ENCODE assay signal across 8 mouse cellular contexts in genomic region chr6:125090341-125091085, GRCm38 (mm10). TPM values are rescaled to one million over a fixed set of nuclear protein-coding genes. Genes with fewer than 3 reads are reported as not detected.
A peak's percentile ranks its signal among the peaks of the same experiment; 100 is the strongest.
DNase-seq lines count a peak whose midpoint lies in the region; ATAC-seq and TF ChIP-seq lines count a peak whose summit lies in the region.

No protein-coding gene starts in this region.

- H3K36me3 ChIP-seq in heart, postnatal 0 days (replicated peaks; ENCODE audit: control insufficient read depth, insufficient read depth, low read length) = no peaks in the 10 kb centered on the region
- H3K36me3 ChIP-seq in hindbrain, embryonic 12.5 days = no peaks in the 10 kb centered on the region
- H3K36me3 ChIP-seq in midbrain, embryonic 13.5 days = no peaks in the 10 kb centered on the region

- H3K4me3 ChIP-seq in heart, postnatal 0 days (ENCODE audit: low read depth, low read length) = 0 out of 2 replicates have a peak overlapping the region, but pooled peaks have one; percentile 4
- no peak overlapping the region for H3K4me3 ChIP-seq in hindbrain, embryonic 12.5 days
- H3K4me3 ChIP-seq in midbrain, embryonic 13.5 days (replicated peaks) = no peak overlapping the region

- H3K27me3 ChIP-seq in heart, postnatal 0 days (ENCODE audit: control insufficient read depth, insufficient read depth, low read length) = no peaks in the 10 kb centered on the region
- H3K27me3 ChIP-seq in hindbrain, embryonic 12.5 days = no peaks in the 10 kb centered on the region
- no peaks in the 10 kb centered on the region for H3K27me3 ChIP-seq in midbrain, embryonic 13.5 days

- TF ChIP-seq CTCF in heart, postnatal 0 days (IDR thresholded peaks at IDR 0.05; ENCODE audit: low read depth) = no peak

- 54% methylated on average over 10 of the region's 10 CpGs for WGBS in heart, postnatal 0 days
- 51% methylated on average over 10 of the region's 10 CpGs for WGBS in hindbrain, embryonic 12.5 days
- 53% methylated on average over 10 of the region's 10 CpGs for WGBS in midbrain, embryonic 13.5 days

- peaks cover 26% of the 10 kb centered on the region for H3K4me1 ChIP-seq in heart, postnatal 0 days (ENCODE audit: control insufficient read depth, insufficient read depth)
- H3K4me1 ChIP-seq in hindbrain, embryonic 12.5 days = peaks cover 27% of the 10 kb centered on the region
- H3K4me1 ChIP-seq in midbrain, embryonic 13.5 days (replicated peaks) = peaks cover 36% of the 10 kb centered on the region

- ATAC-seq in heart, postnatal 0 days (ENCODE audit: insufficient read depth, low read depth) = no peak
- ATAC-seq in hindbrain, embryonic 12.5 days (ENCODE audit: low FRiP score) = no peak
- no peak; the same call in 1 of the 2 replicates for ATAC-seq in midbrain, embryonic 13.5 days

- H3K9ac ChIP-seq in heart, postnatal 0 days (replicated peaks; ENCODE audit: low read depth, low read length) = no peak overlapping the region
- H3K9ac ChIP-seq in hindbrain, embryonic 12.5 days = peak overlapping the region; percentile 50; the same call in 1 of the 2 replicates
- peak overlapping the region; percentile 54; the same call in 1 of the 2 replicates for H3K9ac ChIP-seq in midbrain, embryonic 13.5 days (replicated peaks)

- H3K27ac ChIP-seq in heart, postnatal 0 days (ENCODE audit: low read depth) = peak overlapping the region; percentile 92
- peak overlapping the region; percentile 92 for H3K27ac ChIP-seq in hindbrain, embryonic 12.5 days
- peak overlapping the region; percentile 97 for H3K27ac ChIP-seq in midbrain, embryonic 13.5 days

- no peak for TF ChIP-seq EP300 in heart, postnatal 0 days (IDR thresholded peaks at IDR 0.05; ENCODE audit: low read depth)

- DNase-seq in heart, postnatal 0 days (ENCODE audit: low spot score) = no peak
- DNase-seq in heart, adult 18-20 months = no peak
- DNase-seq in ZHBTc4 (ENCODE audit: low read depth, low spot score) = peak; percentile 74
- no peak for DNase-seq in adrenal gland, postnatal 10 days
- DNase-seq in embryo, embryonic 10 days (ENCODE audit: low spot score) = no peak
- no peak for DNase-seq in layer of hippocampus, adult 8-10 months (ENCODE audit: low spot score in 2 of 2)

- peak overlapping the region; percentile 44 for H3K4me2 ChIP-seq in heart, postnatal 0 days (ENCODE audit: low read depth, low read length)
- peak overlapping the region; percentile 50 for H3K4me2 ChIP-seq in hindbrain, embryonic 12.5 days (replicated peaks)
- peak overlapping the region; percentile 48 for H3K4me2 ChIP-seq in midbrain, embryonic 13.5 days (replicated peaks)

- H3K9me3 ChIP-seq in heart, postnatal 0 days (replicated peaks; ENCODE audit: control insufficient read depth, low read length) = no peaks in the 10 kb centered on the region
- H3K9me3 ChIP-seq in hindbrain, embryonic 12.5 days (replicated peaks) = no peaks in the 10 kb centered on the region
- no peaks in the 10 kb centered on the region for H3K9me3 ChIP-seq in midbrain, embryonic 13.5 days

RNA-seq across cellular contexts. Expression of gene Chd4, which starts 5.3 kb away (rescaled TPM):
- total RNA-seq in heart, postnatal 0 days (2014; rRNA removed; ENCODE audit: low replicate concordance) = 82.2 and 98.0 TPM in 2 replicates
- 55.5 and 58.1 TPM in 2 replicates for polyA plus RNA-seq in heart, postnatal 0 days (2015; fragmentation: Nextera tagmentation; extraction: Ambion mirVana)
- total RNA-seq in heart, adult 18-20 months (2021) = 100 to 1,000 TPM; 105 to 111 TPM
- 131 and 133 TPM in 2 replicates for polyA plus RNA-seq in hindbrain, embryonic 12.5 days (2016; fragmentation: Nextera tagmentation; extraction: Ambion mirVana)
- 133 and 138 TPM in 2 replicates for polyA plus RNA-seq in midbrain, embryonic 13.5 days (2015; fragmentation: Nextera tagmentation; extraction: Ambion mirVana)
- total RNA-seq in adrenal gland, postnatal 10 days (2021) = 100 to 1,000 TPM; 156 to 198 TPM
- total RNA-seq in layer of hippocampus, adult 8-10 months (2022) = 100 to 1,000 TPM; 159 to 187 (median 175) TPM

RNA-seq across cellular contexts. Expression of gene Lpar5, which starts 22.8 kb away (rescaled TPM):
- total RNA-seq in heart, postnatal 0 days (2014; rRNA removed; ENCODE audit: low replicate concordance) = not detected in 2 replicates
- 0.12 TPM in 1 of 2 replicates, not detected in the other for polyA plus RNA-seq in heart, postnatal 0 days (2015; fragmentation: Nextera tagmentation; extraction: Ambion mirVana)
- under 1 TPM; 0.25 to 0.62 TPM for total RNA-seq in heart, adult 18-20 months (2021)
- 0.33 and 0.40 TPM in 2 replicates for polyA plus RNA-seq in hindbrain, embryonic 12.5 days (2016; fragmentation: Nextera tagmentation; extraction: Ambion mirVana)
- polyA plus RNA-seq in midbrain, embryonic 13.5 days (2015; fragmentation: Nextera tagmentation; extraction: Ambion mirVana) = 0.34 and 0.37 TPM in 2 replicates
- 1 to 10 TPM in 1 of 2 experiments, under 1 TPM in 1; 0.90 to 1.4 TPM for total RNA-seq in adrenal gland, postnatal 10 days (2021)
- 1 to 10 TPM in 3 of 4 experiments, under 1 TPM in 1; 0.23 to 3.9 (median 1.9) TPM for total RNA-seq in layer of hippocampus, adult 8-10 months (2022)

RNA-seq across cellular contexts. Expression of gene Acrbp, which starts 41.0 kb away (rescaled TPM):
- total RNA-seq in heart, postnatal 0 days (2014; rRNA removed; ENCODE audit: low replicate concordance) = 2.6 and 6.0 TPM in 2 replicates
- 2.2 and 2.7 TPM in 2 replicates for polyA plus RNA-seq in heart, postnatal 0 days (2015; fragmentation: Nextera tagmentation; extraction: Ambion mirVana)
- 1 to 10 TPM in 1 of 2 experiments, under 1 TPM in 1; 0.99 to 2.7 TPM for total RNA-seq in heart, adult 18-20 months (2021)
- polyA plus RNA-seq in hindbrain, embryonic 12.5 days (2016; fragmentation: Nextera tagmentation; extraction: Ambion mirVana) = 16.0 and 18.3 TPM in 2 replicates
- polyA plus RNA-seq in midbrain, embryonic 13.5 days (2015; fragmentation: Nextera tagmentation; extraction: Ambion mirVana) = 15.8 and 19.7 TPM in 2 replicates
- total RNA-seq in adrenal gland, postnatal 10 days (2021) = 1 to 10 TPM; 4.6 to 7.5 TPM
- total RNA-seq in layer of hippocampus, adult 8-10 months (2022) = 10 to 100 TPM; 12.8 to 20.9 (median 15.6) TPM

RNA-seq across cellular contexts. Expression of gene Nop2, which starts 41.2 kb away (rescaled TPM):
- total RNA-seq in heart, postnatal 0 days (2014; rRNA removed; ENCODE audit: low replicate concordance) = 21.4 and 22.9 TPM in 2 replicates
- polyA plus RNA-seq in heart, postnatal 0 days (2015; fragmentation: Nextera tagmentation; extraction: Ambion mirVana) = 20.6 and 25.3 TPM in 2 replicates
- total RNA-seq in heart, adult 18-20 months (2021) = 10 to 100 TPM; 19.2 to 20.1 TPM
- polyA plus RNA-seq in hindbrain, embryonic 12.5 days (2016; fragmentation: Nextera tagmentation; extraction: Ambion mirVana) = 48.1 and 54.2 TPM in 2 replicates
- polyA plus RNA-seq in midbrain, embryonic 13.5 days (2015; fragmentation: Nextera tagmentation; extraction: Ambion mirVana) = 43.2 and 45.9 TPM in 2 replicates
- total RNA-seq in adrenal gland, postnatal 10 days (2021) = 10 to 100 TPM; 36.7 to 42.2 TPM
- 10 to 100 TPM; 33.0 to 33.9 (median 33.5) TPM for total RNA-seq in layer of hippocampus, adult 8-10 months (2022)

RNA-seq across cellular contexts. Expression of gene Ing4, which starts 51.0 kb away (rescaled TPM):
- 41.9 and 48.7 TPM in 2 replicates for total RNA-seq in heart, postnatal 0 days (2014; rRNA removed; ENCODE audit: low replicate concordance)
- polyA plus RNA-seq in heart, postnatal 0 days (2015; fragmentation: Nextera tagmentation; extraction: Ambion mirVana) = 54.1 and 59.1 TPM in 2 replicates
- total RNA-seq in heart, adult 18-20 months (2021) = 10 to 100 TPM; 22.4 to 26.6 TPM
- polyA plus RNA-seq in hindbrain, embryonic 12.5 days (2016; fragmentation: Nextera tagmentation; extraction: Ambion mirVana) = 151 and 159 TPM in 2 replicates
- 195 and 201 TPM in 2 replicates for polyA plus RNA-seq in midbrain, embryonic 13.5 days (2015; fragmentation: Nextera tagmentation; extraction: Ambion mirVana)
- 10 to 100 TPM; 72.5 to 83.1 TPM for total RNA-seq in adrenal gland, postnatal 10 days (2021)
- 10 to 100 TPM; 50.1 to 63.5 (median 55.4) TPM for total RNA-seq in layer of hippocampus, adult 8-10 months (2022)
